Mouse (Mus musculus) heart, adult 9 months (tissue): Measurements from ENCODE around the gene Ifit2.
"Not testable (repeated sequence)": the region's sequence is repeated elsewhere in the genome, so short reads cannot be mapped to it uniquely, and the experiment has no call there.

Experiments
- DNase-seq, 2 experiments: peaks; one replicate each; pipeline ENCODE4 v3.0.0; 2022; ENCODE audit warnings: low spot score in 2 of 2

Ifit2 gene

DNA sequence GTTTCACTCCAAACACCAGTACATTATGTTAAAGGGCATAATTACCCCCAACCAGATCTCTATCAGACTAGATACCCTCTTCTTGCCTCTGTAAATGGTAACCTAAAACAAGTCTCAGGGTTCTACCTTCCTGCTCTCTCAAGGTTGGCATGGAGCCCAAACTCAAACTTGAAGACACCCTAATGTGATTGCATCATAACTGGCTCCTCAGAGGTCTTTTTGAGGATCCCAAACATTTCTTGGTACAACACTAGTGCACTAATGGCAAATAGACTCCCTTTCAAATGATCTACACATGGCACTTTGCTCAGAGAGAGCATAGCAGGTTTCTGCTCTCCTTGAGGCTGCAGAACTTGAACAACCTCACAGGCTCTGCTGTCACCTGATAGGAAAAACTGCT, 46.3 kb downstream of the Ifit2 start:
- no peak for DNase-seq

DNA sequence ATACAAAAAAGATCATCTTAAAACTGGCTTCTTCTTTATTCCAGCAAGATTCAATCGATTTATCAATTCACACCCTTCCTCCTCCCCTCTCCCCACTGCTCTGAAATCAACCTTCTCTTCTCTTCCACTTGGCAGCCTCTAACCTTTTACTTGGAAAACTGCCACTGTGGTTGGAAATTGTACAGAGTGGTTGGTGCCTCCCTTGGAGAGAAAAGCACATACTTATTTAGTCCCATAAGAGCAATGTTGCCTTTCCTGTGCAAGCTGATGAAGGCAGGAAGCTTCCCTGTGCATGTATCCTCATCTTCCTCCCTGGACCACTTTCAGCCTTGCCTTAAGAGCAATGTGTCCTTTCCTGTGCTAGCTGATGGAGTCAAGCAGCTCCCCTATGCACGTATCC, 47.8 kb downstream of the Ifit2 start:
- DNase-seq: peak; percentile 51 to 81

DNA sequence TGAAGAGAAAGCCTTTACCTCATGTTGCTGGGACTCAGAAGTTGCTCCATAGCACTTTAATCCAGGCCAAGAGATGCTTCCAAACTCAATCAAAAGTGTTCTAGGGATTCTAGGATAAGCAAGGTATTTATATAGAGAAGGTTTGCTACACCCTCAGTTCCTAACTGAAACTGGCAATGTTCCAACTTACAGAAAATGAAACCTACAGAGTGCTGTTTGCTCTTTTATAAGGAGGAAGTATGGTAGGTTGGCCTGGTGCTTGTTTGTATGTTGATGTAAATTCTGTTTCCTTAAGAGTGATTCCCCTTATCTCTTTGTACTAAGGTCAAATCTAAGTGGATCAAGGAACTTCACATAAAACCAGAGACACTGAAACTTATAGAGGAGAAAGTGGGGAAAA, 48.8 kb downstream of the Ifit2 start:
- DNase-seq: not testable (repeated sequence)

DNA sequence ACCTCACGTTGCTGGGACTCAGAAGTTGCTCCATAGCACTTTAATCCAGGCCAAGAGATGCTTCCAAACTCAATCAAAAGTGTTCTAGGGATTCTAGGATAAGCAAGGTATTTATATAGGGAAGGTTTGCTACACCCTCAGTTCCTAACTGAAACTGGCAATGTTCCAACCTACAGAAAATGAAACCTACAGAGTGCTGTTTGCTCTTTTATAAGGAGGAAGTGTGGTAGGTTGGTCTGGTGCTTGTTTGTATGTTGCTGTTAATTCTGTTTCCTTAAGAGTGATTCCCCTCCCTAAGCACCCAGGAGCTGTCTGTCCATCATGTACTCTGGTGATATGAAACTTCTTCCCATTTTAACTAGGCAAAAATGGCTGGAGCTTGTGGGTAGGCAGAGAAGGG, 51.4 kb downstream of the Ifit2 start, which contains the start of gene Ifit1bl1:
Gene Ifit1bl1, minus strand, starts transcription at position 69 of the 400 bp plus-strand sequence.
- not testable (repeated sequence) for DNase-seq

DNA sequence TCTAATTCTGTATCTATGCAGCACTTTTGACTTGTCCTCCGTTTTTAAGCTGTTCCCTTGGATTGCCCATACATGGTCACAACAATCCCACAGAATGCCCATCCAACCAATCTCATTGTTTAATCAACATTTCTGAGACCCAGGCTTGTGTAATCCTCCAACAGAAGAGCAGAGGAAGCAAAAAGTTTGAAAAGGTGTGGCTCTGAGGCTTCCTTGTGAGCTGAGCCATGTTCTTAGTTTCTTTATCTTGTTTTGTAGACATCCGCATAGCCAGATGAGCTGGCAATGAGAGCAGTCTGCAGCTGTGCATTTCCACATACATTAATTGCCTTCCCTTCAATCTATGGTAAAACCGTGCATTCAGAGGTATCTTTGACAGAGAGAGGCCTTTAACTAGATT, 55.0 kb downstream of the Ifit2 start:
- DNase-seq: no peak

DNA sequence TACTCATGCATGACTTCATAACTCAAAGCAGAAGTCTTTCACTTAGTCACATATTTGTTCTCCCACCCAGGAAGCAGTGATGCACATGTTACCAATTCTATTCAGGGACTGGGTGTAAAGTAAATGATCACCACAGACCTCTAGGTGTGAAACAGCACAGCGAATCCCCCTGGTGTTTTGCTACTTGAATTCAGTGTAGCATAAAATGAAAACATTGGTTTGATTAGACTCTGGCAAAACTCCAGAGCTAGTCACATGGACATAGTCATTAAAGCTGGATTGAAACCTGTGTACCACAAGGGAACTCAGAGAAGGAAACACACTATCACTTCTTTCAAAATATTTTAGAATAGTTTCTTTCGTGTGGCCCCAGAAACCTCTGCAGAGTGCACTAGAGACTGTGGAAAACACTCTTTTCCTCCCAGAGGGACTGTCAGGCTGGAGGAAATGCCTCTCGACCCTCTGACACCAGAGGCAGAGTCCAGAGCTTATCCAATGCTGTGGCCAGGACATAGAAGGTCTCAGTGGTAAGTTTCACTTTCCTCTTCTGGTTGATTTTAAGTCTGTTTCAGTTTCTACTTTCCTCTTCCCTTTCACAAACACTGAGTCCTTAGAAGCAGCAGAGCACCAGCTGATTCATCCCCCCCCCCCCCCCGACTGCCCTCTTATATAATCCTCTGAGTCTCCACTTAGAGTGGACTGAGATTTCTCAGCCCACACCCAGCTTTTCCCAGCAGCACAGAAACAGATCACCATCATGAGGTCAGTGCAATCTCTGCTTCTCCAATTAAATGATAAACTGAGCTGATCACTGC, 57.0 kb downstream of the Ifit2 start, which contains the start of gene Ifit3b:
Gene Ifit3b, plus strand, starts transcription at position 734 of the 815 bp plus-strand sequence.
- DNase-seq: peak; percentile 77 to 83

DNA sequence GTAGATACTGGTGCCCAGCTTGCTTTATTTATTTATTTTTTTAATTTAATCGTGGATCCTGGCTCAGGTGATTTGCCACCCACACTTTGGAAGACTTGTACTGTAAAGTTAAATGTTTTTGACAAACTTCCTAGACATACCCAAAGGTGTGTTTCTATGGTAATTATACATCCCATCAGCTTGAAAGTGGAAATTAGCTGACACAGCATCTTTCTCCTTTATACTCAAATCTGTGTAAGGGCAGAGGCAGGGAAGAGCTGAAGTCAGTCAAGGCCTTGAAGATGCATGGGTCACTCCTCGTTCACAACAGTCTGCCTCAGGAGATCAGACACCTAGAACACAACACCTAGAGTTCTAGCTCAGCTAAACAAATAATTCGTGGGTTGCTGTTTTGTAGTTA, 59.6 kb downstream of the Ifit2 start:
- DNase-seq: not testable (repeated sequence)

DNA sequence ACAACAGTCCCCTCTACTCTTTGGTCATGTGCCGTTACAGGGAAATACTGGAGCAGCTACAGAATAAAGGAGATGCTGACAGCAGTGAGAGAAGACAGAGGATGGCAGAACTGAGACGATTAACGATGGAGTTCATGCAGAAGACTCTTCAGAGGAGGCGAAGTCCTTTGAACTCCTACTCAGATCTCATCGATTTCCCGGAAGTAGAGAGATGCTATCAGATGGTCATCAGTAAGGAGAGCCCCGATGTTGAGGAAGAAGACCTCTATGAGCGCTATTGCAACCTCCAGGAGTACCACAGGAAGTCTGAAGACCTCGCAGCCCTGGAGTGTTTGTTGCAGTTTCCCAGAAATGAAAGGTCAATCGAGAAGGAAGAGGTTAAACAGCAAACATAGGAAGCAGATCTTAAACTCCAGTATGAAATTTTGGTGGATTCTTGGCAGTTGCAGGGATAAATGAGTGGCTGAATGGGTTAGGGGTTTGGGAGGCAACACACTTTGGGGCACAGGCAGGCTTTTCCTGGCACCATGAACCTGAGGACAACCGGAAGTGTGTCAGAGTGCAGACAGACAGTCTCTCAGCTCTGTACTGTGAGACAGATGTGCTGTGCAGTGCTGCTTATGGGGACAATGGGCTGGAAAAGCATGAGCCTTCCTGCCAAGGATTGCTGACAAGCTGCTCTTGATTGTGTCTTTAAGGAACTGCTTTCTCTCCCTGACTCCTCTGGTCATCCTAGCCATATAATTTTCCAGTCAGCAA, 61.9 kb downstream of the Ifit2 start:
- not testable (repeated sequence) for DNase-seq

DNA sequence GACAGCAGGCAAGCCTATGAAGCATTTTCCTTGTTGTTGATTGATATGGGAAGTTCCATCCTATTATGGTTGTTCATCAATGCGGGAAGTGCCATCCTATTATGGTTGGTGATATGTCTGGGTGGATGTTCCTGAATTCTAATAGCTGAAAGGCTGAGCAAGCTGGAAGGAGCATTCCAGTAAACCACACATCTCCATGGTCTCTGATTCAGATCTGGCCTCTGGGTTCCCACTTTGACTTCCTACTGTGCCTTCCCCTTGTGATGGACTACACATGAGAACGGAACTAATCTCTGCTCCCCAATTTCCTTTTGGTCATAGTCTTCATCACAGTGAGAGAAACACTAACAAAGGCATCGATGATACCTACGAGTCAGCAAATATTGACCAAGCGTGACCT, 70.4 kb downstream of the Ifit2 start:
- DNase-seq: no peak

DNA sequence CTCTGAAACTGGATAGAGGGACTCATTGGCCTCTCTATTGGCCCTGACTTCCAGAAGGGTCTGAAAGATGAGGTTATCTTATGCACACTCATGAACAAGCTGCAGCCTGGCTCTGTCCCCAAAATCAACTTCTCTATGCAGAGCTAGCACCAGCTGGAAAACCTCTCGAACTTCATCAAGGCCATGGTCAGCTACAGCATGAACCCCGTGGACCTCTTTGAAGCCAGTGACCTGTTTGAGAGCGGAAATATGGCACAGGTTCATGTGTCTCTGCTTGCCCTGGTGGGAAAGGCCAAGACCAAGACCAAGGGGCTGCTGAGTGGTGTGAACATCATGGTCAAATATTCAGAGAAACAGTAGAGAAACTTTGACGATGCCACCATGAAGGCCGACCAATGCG, 73.3 kb downstream of the Ifit2 start:
- DNase-seq: no peak

DNA sequence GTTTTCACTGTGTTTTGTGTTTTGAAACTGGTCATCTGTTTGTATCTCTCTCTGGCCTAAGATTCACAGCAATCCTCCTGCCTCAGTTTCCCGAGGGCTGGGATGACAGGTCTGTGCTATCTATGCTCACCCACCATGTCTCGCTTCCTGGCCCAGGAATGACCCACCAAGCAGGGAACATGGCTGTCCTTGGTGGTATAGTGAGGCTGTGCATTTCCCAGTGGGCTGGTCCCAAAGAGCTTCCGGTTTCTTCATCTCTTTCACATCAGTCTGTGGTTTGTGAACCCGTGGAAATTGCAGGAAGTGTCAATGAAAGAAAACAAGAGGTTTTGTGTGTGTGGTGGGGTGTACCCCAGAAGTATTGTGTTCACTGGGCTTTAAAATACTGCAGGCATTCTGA, 74.2 kb downstream of the Ifit2 start:
- no peak for DNase-seq
